Mouse (Mus musculus): ENCODE measurements around the gene Hapln3. TPM values are rescaled to one million over a fixed set of nuclear protein-coding genes. Genes with fewer than 3 reads are reported as not detected.

Hapln3 gene
- 1.6 and 2.2 TPM in 2 replicates for polyA plus RNA-seq (2015; fragmentation: Nextera tagmentation; extraction: Ambion mirVana)

GRCm38 (mm10) chr7:79130843-79131444, at the start of gene Hapln3:
Gene Hapln3 (minus strand): TSS chr7:79131018.
- Histone ChIP-seq H3K36me3 (peaks cover 14% of the 10 kb centered on the region; the same call in 1 of the 2 replicates), H3K4me1 (replicated peaks) (peaks cover 21% of the 10 kb centered on the region), H3K4me2 (peak within 1 kb of the TSS; percentile 51), H3K27me3 (peaks cover 29% of the 10 kb centered on the region), H3K9ac (peak within 1 kb of the TSS; percentile 24; the same call in 1 of the 2 replicates), H3K27ac (no peak within 1 kb of the TSS), H3K9me3 (no peaks in the 10 kb centered on the region), H3K4me3 (peak within 1 kb of the TSS; percentile 28)
- ATAC-seq (ENCODE audit: low FRiP score): no peak; the same call in 1 of the 2 replicates
- WGBS: 2% methylated on average over 19 of the region's 19 CpGs

GRCm38 (mm10) chr7:79173800-79174199, 43.0 kb upstream of the Hapln3 start:
- no peak overlapping the region for H3K4me2 ChIP-seq
- ATAC-seq (ENCODE audit: low FRiP score): no peak
- H3K36me3 ChIP-seq: no peaks in the 10 kb centered on the region
- no peaks in the 10 kb centered on the region for H3K27me3 ChIP-seq
- H3K4me1 ChIP-seq (replicated peaks): no peaks in the 10 kb centered on the region
- H3K4me3 ChIP-seq: no peak overlapping the region
- no peak overlapping the region for H3K27ac ChIP-seq
- no peak overlapping the region for H3K9ac ChIP-seq
- H3K9me3 ChIP-seq: no peaks in the 10 kb centered on the region
- WGBS: 86% methylated on average over 3 of the region's 3 CpGs

- H3K4me3 ChIP-seq: no peak overlapping the region
- peaks cover 5% of the 10 kb centered on the region for H3K4me1 ChIP-seq (replicated peaks)
- no peak for ATAC-seq (ENCODE audit: low FRiP score)
- H3K36me3 ChIP-seq: no peaks in the 10 kb centered on the region
- no peak overlapping the region for H3K9ac ChIP-seq
- no peak overlapping the region for H3K27ac ChIP-seq
- no peaks in the 10 kb centered on the region for H3K27me3 ChIP-seq
- H3K9me3 ChIP-seq: 0 out of 2 replicates have a peak, but pooled peaks cover 3% of the 10 kb centered on the region
- 83% methylated on average over 1 of the region's 1 CpGs for WGBS
- no peak overlapping the region for H3K4me2 ChIP-seq
Observed at GRCm38 (mm10) chr7:79171782-79172181, 41.0 kb upstream of the Hapln3 start.

- Histone ChIP-seq H3K27ac (no peak overlapping the region), H3K4me1 (replicated peaks) (peaks cover 6% of the 10 kb centered on the region), H3K36me3 (no peaks in the 10 kb centered on the region), H3K9ac (no peak overlapping the region), H3K27me3 (0 out of 2 replicates have a peak, but pooled peaks cover 3% of the 10 kb centered on the region), H3K9me3 (0 out of 2 replicates have a peak, but pooled peaks cover 3% of the 10 kb centered on the region), H3K4me2 (no peak overlapping the region), H3K4me3 (no peak overlapping the region)
- WGBS: 38% methylated on average over 14 of the region's 14 CpGs
- ATAC-seq (ENCODE audit: low FRiP score): no peak
Observed at GRCm38 (mm10) chr7:79167006-79167562, 36.3 kb upstream of the Hapln3 start.

- no peak overlapping the region for H3K27ac ChIP-seq
- H3K4me1 ChIP-seq (replicated peaks): no peaks in the 10 kb centered on the region
- no peak overlapping the region for H3K9ac ChIP-seq
- no peaks in the 10 kb centered on the region for H3K9me3 ChIP-seq
- H3K27me3 ChIP-seq: peaks cover 2% of the 10 kb centered on the region; the same call in 1 of the 2 replicates
- WGBS: 64% methylated on average over 1 of the region's 1 CpGs
- no peak for ATAC-seq (ENCODE audit: low FRiP score)
- no peak overlapping the region for H3K4me3 ChIP-seq
- H3K36me3 ChIP-seq: no peaks in the 10 kb centered on the region
- no peak overlapping the region for H3K4me2 ChIP-seq
Observed at GRCm38 (mm10) chr7:79159406-79159805, 28.6 kb upstream of the Hapln3 start.

- H3K9ac ChIP-seq: no peak overlapping the region
- peaks cover 11% of the 10 kb centered on the region for H3K27me3 ChIP-seq
- no peak overlapping the region for H3K27ac ChIP-seq
- 71% methylated on average over 6 of the region's 6 CpGs for WGBS
- peaks cover 23% of the 10 kb centered on the region for H3K4me1 ChIP-seq (replicated peaks)
- no peaks in the 10 kb centered on the region for H3K9me3 ChIP-seq
- no peak for ATAC-seq (ENCODE audit: low FRiP score)
- no peak overlapping the region for H3K4me3 ChIP-seq
- H3K36me3 ChIP-seq: no peaks in the 10 kb centered on the region
- peak overlapping the region; percentile 90; the same call in 1 of the 2 replicates for H3K4me2 ChIP-seq
Observed at GRCm38 (mm10) chr7:79149522-79149921, 18.7 kb upstream of the Hapln3 start.

GRCm38 (mm10) chr7:79148711-79149266, 18.0 kb upstream of the Hapln3 start, which contains the start of gene Mfge8:
Gene Mfge8 (minus strand): TSS chr7:79149060.
- Histone ChIP-seq H3K4me2 (peak within 1 kb of the TSS; percentile 90), H3K9me3 (no peaks in the 10 kb centered on the region), H3K4me3 (peak within 1 kb of the TSS; percentile 54), H3K27me3 (peaks cover 8% of the 10 kb centered on the region; the same call in 1 of the 2 replicates), H3K36me3 (no peaks in the 10 kb centered on the region), H3K4me1 (replicated peaks) (peaks cover 23% of the 10 kb centered on the region), H3K27ac (peak within 1 kb of the TSS; percentile 13; the same call in 1 of the 2 replicates), H3K9ac (peak within 1 kb of the TSS; percentile 69)
- under 1% methylated on average over 39 of the region's 39 CpGs for WGBS
- ATAC-seq (ENCODE audit: low FRiP score): peak; percentile 92

- H3K9ac ChIP-seq: peak overlapping the region; percentile 69
- H3K4me3 ChIP-seq: peak overlapping the region; percentile 54
- no peaks in the 10 kb centered on the region for H3K36me3 ChIP-seq
- 0 out of 2 replicates have a peak, but pooled peaks have one; percentile 3 for ATAC-seq (ENCODE audit: low FRiP score)
- no peak overlapping the region; the same call in 1 of the 2 replicates for H3K27ac ChIP-seq
- peaks cover 8% of the 10 kb centered on the region; the same call in 1 of the 2 replicates for H3K27me3 ChIP-seq
- under 1% methylated on average over 20 of the region's 20 CpGs for WGBS
- peak overlapping the region; percentile 90 for H3K4me2 ChIP-seq
- no peaks in the 10 kb centered on the region for H3K9me3 ChIP-seq
- peaks cover 23% of the 10 kb centered on the region for H3K4me1 ChIP-seq (replicated peaks)
Observed at GRCm38 (mm10) chr7:79147931-79148653, 17.3 kb upstream of the Hapln3 start.

GRCm38 (mm10) chr7:79147011-79147837, 16.4 kb upstream of the Hapln3 start:
- no peak overlapping the region for H3K27ac ChIP-seq
- peak overlapping the region; percentile 54 for H3K4me3 ChIP-seq
- H3K36me3 ChIP-seq: no peaks in the 10 kb centered on the region
- no peak for ATAC-seq (ENCODE audit: low FRiP score)
- H3K4me1 ChIP-seq (replicated peaks): peaks cover 23% of the 10 kb centered on the region
- peak overlapping the region; percentile 69; the same call in 1 of the 2 replicates for H3K9ac ChIP-seq
- H3K9me3 ChIP-seq: no peaks in the 10 kb centered on the region
- WGBS: 60% methylated on average over 12 of the region's 12 CpGs
- peak overlapping the region; percentile 90 for H3K4me2 ChIP-seq
- peaks cover 8% of the 10 kb centered on the region; the same call in 1 of the 2 replicates for H3K27me3 ChIP-seq

- Histone ChIP-seq H3K4me1 (replicated peaks) (no peaks in the 10 kb centered on the region), H3K4me3 (no peak overlapping the region), H3K9me3 (no peaks in the 10 kb centered on the region), H3K4me2 (no peak overlapping the region), H3K27me3 (no peaks in the 10 kb centered on the region), H3K36me3 (peaks cover under 1% of the 10 kb centered on the region; the same call in 1 of the 2 replicates), H3K27ac (no peak overlapping the region), H3K9ac (no peak overlapping the region)
- WGBS: 33% methylated on average over 8 of the region's 8 CpGs
- ATAC-seq (ENCODE audit: low FRiP score): no peak
Observed at GRCm38 (mm10) chr7:79140897-79141296, 10.1 kb upstream of the Hapln3 start.

- no peak overlapping the region for H3K27ac ChIP-seq
- no peaks in the 10 kb centered on the region for H3K9me3 ChIP-seq
- peaks cover 8% of the 10 kb centered on the region; the same call in 1 of the 2 replicates for H3K36me3 ChIP-seq
- H3K4me2 ChIP-seq: no peak overlapping the region
- WGBS: 59% methylated on average over 4 of the region's 4 CpGs
- no peaks in the 10 kb centered on the region for H3K27me3 ChIP-seq
- H3K4me1 ChIP-seq (replicated peaks): no peaks in the 10 kb centered on the region
- H3K9ac ChIP-seq: no peak overlapping the region
- no peak overlapping the region for H3K4me3 ChIP-seq
- no peak for ATAC-seq (ENCODE audit: low FRiP score)
Observed at GRCm38 (mm10) chr7:79139891-79140591, 9.2 kb upstream of the Hapln3 start.
